Mouse (Mus musculus): Measurements from ENCODE around the gene Ap1s1.

Ap1s1 gene

DNA sequence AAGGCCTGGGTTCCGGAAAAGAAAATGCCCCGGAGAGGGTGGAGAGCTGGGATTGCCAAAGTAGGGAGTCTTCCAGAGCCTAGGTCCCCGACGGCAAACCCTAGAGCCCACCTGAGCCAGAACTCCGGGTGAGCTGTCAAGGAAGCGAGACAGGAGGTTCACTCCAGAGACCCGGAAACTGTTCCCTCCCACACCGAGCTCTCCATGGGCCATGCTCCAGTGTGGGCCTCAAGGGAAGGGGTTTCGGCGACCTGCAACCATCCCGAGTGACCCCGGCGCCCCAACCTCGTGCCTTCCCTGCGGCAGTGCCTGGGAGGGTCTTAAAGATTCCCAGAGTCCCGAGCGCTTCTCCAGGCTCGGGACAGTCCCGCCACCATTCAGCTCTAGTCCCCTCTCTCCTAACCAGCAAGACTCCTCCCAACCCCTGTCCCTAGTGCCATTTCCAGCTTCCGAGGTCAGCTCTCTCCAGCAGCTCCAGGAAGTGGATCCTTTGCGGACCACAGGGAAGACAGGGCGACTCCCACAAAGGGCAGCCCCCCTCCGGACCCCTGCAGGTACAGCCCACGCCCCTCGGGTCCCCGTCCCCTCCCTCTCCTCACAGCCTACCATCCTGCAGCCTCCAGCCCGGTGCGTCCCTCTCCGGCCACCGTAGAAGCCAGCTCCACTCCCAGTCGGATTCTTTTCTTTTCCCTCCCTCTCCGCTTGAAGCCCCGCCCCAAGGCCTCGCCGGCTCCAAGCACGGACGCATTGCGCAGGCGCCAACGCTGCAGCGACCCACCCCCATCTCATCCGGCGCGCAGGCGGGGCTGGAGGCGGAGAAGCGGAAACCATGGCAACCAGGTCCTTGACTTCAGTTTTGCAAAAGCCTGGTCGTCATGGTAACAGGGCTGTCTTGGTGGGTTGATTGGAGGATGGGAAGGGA lies at the start of gene Ap1s1:
Ap1s1 (minus strand) TSS at position 734 of the 922 bp plus-strand sequence.
- peak; percentile 97 for DNase-seq

DNA sequence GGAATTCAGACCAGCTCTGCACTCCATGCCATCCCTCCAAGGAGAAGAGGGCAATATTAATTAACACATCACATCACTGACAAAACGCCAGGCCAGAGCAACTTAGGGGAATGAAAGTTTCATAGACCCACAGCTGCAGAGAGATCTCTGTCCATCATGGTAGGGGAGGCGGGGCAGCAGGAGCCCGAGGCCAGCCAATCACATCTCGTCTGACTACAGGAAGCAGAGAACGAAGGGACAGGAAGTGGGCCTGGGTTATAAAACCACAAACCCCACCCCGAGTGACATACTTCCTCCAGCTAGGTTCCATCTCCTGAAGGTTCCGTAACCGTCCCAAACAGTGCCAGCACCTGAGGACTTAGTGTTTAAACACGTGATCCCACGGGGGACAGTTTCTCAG lies 49.2 kb upstream of the Ap1s1 start:
- DNase-seq, result no peak

DNA sequence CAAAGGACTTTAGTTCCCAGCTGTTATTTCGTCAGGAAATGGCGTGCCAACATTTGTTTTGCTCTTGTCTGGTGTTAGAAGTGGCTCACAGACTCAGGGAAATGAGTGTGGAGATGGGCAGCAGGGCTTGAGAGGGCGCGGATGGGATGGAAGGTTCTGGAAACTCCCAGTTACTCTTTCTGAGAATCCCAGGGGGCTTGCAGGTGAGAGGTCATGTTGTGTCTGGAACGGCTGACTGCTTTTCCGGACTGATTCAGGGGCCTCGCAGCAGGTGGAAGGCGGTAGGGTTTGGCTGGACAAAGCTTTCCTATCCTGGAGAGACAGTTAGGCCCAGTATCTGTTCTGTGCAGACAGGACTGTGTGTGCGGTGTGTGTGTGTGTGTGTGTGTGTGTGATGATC lies 47.8 kb upstream of the Ap1s1 start:
- no peak for DNase-seq

DNA sequence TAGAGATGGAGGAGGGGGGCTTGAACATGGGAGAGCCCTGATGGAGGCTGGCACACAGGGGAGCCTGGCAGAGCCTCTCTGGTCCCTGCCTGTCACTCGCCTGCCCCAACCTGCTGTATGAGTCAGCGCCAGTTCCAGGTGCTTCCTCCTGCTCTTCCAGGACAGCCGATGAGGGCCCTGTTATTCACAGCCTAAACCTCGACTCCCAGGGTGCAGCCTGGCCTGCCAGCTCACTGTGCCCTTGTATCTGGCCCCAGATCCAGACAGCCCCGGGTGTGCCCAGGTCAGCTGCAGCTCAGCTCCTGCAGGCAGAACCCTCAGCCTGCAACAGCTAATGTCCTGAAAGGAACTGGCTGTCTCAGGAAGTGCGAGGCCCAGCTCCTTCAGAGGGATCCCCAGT lies 45.6 kb upstream of the Ap1s1 start:
- no peak for DNase-seq

DNA sequence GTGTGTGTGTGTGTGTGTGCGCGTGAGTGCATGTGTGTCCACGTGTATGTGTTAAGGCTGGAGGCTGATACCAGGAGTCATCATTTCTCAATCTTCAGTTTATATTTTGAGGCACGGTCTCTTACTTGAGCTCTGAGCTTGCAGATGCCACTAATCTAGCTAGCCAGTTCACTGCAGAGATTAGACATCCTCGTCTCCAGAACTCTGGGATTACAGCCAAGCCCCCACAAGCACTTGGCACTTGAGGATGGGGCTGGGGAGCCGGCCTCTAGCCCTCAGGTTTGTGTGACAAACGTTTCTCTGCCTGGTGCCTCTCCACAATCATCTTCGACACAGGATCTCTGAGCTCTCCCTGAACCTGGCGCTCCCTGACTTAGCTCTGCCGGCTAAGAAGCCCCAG lies 44.9 kb upstream of the Ap1s1 start:
- DNase-seq, result no peak

DNA sequence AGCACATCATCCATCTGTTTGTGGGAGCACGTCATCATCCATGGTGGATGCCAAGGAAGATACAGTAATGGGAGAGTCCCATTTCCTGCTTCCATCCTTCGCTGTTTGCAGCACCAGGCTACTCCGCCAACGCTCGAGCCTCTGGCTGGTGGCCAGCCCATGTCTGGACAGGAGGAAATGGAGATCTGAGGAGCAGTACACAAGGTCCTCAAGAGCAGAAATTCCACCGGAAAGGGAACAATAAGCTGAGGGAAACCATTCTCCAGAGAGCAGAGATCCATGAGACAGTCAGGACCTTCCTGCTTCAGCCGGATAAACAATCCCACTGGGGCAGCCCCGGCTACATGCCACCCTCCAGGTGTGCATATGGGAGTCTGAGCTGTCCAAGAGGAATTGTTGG lies 41.5 kb upstream of the Ap1s1 start:
- peak; percentile 80 for DNase-seq

DNA sequence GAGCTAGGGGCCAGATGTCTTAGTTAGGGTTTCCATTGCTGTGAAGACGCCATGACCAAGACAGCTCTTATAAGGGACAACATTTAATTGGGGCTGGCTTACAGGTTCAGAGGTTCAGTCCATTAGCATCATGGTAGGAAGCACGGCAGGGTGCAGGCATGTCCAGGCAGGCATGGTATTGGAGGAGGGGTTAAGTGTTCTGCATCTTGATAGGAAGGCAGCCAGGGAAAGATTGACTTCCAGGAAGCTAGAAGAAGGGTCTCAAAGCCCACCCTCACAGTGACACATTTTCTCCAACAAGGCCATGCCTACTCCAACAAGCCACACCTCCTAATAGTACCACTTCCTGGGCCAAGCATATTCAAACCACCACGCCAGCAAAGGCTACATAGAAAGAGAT lies 39.8 kb upstream of the Ap1s1 start:
- no peak for DNase-seq

DNA sequence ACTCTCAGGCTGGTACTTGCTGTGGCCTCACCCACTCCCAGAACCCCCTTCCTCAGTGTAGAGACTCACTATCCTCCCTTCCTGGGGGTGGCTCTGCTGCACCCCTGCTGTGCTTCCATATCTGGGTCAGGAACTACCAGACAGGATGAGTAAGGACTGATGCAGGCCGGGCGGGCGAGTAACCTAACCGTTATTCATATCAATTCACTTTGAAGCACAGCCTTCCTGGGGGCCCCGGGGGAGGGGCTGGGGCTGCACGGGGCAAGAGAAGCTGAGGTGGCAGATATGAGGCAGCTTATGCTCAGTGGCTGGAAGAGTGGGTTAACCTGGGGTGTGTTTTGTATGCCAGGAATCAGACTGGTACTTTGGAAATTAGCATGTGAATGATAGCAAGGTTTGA lies 39.1 kb upstream of the Ap1s1 start:
- no peak for DNase-seq

DNA sequence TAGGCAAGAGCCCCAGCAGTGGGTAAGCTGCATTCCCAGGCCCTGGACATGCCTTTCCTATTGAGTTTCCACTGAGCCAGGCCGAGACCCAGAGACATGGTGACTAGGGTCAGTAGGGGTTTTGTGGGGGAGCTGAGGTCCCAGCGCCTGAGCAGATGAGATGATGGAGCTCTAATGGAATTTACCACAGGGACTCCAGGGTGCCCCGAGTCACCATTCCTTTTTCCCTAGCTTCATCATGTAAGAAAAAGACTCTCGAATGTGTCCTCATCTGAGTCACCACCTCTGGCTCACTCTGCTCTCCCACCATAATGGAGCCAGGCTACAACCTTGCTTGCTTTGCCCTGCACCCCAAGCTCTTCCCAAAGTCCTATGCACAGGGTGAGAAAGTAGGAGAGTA lies 37.1 kb upstream of the Ap1s1 start:
- no peak for DNase-seq

DNA sequence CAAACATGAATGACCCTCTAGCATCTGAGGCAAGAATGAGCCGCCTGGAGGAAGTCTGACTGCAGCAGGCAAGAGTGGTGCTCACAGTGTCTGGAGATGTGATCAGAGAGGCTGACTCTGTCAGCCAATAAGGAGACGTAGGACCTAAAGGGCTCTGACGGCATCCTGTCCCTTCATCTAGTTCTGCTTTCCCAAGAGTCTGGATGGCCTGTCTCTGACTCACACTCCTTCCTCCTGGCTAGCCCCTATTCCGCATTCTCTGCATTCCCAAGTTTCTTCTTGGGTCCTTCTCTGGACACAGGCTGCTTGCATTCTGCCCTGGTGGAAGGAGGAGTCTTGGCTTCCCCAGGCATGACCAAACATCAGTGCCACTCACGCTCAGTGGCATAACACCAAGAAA lies 33.9 kb upstream of the Ap1s1 start:
- DNase-seq, result peak; percentile 54

DNA sequence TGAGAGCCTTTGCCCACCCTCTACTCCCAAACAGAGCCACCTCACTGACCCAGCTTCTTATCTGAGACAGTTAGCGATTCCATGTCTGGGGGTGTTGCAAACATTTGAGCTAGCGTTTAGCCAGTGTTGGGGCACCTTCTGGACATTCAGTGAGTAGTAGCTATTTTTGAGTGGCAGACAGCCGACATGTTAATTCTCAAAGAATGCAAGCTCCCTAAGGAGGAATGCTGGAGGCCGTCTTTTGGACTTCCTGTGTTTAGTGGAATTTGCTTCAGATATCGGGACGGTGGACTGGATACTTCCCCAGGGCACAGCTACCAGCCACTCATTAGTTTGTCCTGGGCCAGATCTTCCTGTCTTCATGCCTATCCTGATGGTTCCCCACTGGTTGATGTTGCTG lies 32.7 kb upstream of the Ap1s1 start:
- no peak for DNase-seq

DNA sequence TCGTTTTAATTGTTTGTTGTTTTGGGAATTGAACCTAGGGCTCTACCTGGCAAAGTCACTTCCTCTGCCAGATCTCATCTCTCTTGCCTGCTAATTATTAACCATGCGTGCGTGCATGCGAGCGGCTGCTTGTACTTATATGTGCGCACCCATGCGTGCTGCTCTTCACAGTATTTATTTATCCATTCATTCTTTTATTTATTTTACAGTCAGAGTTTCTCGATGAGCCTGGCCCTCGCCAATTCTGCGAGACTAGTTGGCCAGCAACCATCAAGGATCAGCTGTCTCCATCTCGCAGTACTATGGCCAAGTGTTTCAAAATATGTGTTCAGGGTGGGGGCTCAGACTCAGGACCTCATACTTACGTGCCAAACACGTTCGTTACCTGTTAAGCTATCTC lies 32.1 kb upstream of the Ap1s1 start:
- DNase-seq, result no peak

DNA sequence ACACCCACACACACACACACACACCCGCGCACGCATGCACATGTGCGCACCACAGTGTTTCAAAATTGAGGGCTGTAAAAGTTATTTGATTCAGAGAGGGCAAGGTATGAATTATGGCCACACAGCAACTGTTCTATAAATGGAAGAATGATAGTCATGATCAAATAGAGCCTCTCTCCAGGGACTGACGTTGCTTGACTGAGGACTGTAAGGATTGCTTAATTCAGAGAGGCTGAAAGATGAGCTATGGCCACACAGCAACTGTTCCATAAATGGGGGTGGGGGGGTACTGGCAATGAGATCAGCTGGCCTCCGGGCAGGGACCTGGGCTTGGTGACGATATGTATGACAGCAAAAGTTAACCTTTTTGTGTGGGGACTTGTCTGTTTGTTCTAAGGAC lies 31.3 kb upstream of the Ap1s1 start:
- DNase-seq, result no peak

DNA sequence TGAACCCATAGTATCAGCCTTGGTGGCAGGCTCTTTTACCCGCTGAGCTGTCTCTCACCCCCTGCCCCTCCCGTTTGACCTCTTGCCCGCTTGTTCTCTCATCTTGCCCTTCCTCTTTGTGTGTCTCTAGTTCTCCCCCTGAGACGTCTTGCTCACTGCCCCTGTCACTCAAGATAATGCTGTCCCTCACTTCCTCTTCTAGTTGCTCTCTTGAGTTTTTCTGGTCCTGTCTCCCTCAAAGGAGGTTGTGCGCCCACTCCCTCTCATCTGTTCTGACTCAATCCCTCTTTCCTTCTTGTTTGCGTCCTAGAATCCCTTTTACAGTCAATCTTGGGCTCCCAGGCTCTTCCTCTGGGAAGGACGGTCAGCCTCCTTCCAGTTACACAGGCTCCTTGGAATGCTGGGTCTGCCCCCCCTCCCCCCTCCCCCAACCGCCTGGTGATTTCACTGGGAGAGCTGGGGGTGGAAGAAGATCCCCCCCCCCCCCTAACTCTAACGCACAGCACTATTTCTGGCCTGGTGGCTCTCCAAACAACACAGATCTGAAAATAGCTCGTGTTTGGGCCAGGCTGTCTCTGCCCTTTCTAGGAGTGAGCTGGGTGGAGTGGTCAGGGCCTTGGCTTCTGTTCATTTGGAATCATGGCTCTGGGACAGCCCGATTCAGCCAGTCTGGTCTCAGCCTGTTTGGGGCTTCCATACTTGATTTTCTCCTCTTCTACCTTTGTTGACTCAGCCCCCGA lies 30.4 kb upstream of the Ap1s1 start:
- DNase-seq, result peak; percentile 35

DNA sequence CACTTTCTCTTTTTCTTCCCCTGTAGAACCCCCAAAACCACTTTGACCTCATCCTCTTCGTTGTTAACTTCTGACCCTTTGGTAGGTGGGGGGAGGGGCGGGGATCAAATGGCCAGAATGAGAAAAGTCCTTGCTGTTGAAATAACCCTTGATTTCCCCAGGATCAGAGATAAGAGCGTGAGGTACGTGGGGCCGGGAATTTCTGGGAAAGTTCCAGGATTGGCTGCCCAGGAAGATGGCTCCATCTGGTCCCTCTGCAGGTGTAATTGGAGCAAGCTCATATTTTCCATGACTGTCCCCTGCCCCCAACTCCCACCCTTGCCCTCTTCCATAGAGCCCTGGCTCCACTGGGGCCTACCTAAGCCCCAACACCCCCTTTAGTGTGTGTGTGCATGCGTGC lies 29.8 kb upstream of the Ap1s1 start:
- no peak for DNase-seq

DNA sequence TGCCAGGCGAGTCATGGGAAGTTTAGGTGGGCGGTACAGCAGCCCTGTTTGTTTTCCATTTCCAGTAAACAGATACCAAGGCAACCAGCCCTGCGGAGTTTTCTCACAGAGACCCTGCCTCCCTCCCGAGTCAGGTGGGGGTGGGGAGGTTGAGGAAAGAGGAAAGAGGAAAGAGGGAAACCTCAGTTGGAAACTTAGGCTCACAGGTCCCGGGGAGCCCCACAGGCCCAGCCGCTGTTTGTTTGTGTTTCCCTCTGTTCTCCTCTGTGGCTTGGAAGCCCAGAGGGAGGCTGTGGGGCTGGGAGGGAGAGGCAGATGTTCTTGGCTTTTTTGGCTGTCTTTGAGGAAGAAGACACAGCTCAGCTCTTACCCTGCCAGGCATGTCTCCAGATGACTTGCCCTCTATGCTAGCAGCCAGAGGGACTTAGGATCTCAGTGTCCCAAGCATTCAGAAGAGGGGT lies 28.3 kb upstream of the Ap1s1 start:
- no peak for DNase-seq

DNA sequence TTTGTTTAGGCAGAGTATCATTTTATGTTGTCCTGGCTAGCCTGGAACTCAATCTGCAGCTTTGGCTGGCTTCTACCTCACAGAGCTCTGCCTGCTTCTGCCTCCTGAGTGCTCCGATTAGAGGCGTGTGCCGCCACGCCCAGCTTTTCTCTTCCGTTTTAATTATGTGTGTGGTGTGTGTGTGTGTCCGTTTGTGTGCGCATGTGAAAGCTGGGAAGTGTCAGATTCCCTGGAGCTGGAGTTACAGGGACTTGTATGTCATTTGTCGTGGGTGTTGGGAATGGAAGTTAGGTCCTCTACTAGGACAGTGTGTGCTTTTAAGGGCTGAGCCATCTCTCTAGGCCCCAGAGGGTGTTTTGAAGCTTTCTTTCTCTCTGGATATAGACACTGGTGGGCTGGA lies 27.2 kb upstream of the Ap1s1 start:
- no peak for DNase-seq

DNA sequence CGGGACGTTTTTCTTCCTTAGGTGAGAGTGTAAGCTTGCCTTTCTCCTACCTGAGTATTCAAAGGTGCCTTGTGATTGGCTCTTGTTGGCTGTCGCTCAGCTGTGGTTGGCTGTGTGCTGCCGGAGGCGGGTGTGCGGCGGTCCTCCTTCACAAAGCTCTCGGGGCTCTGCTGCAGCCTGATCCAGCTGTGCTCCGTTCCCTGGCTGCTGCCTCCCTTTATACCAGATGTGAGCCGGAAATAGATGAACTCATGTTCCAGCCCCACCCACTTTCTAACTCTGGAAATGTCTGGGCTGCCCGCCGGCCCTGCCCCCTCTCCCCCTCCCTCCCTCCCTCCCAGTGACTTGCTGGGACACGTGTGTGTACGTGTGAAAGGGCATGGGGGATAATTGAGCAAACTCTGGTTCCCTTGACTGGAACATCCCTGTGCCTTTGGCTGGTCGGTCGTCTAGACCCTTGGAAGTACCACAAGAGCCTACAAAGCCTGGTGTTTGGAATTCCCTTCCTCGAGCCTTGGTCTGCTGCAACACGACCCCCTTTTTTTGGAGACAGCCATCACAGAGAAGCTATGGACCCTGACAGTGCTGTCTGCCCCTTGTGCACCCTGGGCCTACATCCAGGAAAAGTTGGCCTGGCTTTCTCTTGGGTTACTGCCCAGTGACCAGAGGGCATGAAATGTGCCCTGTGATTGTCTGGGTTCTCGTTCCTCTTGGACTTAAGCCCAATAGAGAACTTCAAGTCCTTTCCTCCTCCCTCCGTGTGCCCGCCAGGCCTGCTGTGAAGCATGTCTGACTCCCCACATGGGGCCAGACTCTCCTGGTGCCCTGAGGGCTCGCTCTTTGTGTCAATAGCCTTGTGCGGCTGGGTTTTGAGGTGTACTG lies 26.4 kb upstream of the Ap1s1 start, which contains the start of gene Serpine1:
Serpine1 (minus strand) TSS at position 190 of the 882 bp plus-strand sequence.
- DNase-seq, result peak; percentile 98

DNA sequence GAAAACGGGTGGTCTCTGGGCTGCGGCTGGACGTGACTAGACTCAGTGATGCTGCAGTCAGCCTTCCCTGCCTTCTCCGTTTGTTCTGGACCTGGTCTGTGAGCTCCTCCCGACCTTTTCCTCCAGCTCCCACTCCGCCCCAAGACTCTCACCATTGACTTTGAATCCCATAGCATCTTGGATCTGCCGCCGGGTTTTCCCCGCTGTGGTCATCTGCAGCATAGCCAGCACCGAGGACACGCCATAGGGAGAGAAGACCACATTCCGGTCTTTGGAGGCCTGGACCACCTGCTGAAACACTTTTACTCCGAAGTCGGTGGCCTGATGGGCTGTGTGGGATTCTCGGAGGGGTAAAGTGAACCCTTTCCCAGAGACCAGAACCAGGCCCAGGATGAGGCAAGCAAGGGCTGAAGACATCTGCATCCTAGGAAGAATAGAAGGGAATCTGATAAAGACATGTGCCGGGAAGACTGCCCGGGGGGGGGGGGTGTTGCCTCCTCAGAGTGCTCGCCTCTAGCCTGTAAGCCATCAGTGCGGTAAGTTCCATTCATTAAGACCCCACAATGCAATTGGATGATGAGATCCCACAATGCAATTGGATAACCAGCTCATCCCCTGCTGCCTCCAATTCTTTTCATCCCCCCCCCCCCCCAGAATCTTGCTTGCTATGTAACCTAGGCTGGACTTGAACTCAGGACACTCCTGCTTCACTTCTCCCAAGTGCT lies 25.1 kb upstream of the Ap1s1 start:
- no peak for DNase-seq

DNA sequence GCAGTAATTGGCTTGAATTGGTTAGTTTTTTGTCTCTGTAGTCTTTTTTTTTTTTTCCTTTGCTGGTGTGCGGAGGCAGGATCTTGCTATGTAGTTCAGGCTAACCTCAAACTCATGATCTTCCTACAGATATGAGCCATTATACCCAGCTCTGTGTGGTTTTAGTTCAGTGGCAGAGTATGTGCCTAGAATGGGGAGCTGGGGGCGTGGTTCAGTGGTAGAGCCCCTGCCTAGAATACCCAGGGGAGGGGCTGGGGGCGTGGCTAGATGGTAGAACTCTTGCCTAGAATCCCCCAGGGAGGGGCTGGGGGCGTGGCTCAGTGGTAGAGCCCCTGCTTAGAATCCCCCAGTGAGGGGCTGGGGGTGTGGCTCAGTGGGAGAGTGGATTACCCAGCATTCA lies 22.8 kb upstream of the Ap1s1 start:
- DNase-seq, result no peak

DNA sequence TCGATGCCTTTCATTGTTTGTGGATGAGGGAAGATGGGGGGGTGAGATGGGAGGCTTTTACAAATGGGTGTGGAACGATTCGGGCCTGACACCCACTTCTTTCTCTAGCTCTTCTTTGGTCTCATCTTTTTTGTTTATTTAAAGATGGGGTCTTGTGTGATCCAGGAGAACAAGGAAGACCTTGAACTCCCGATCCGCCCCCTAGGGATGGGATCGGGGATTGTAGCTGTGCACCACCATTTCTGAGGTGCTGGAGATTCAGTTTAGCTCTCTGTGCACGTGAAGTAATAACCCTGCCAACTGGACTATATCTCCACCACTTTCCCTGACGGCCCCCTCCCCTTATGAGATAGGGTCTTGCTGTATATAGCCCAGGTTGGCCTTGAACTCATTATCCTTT lies 20.0 kb upstream of the Ap1s1 start:
- DNase-seq, result no peak

DNA sequence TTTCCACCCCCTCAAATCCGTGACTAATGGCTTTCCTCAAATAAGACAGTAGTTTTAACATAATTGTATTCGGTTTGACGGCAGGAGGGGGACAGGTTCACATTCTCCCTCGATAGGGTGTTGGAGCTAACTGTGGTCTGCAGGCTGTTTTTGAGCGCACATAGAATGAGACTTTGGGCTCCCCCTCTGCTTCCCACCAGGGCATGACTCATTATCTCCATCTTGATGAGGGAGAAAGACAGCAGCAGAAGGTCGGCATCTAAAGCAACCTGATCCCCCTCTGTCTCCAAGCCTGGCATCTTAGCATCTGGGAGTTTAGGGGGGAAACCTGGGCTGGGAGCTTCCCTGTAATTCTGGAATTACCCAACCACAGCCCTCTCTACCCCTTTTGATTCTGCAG lies 19.5 kb upstream of the Ap1s1 start:
- no peak for DNase-seq
